Mouse (Mus musculus) spleen, adult 2 months (tissue): ENCODE results near the gene I830077J02Rik.

ENCODE experiments used
- CTCF ChIP-seq: fragments of 200-500 bp; IDR thresholded peaks from 2 replicates; pipeline ENCODE4 v1.5.1; 2011; ENCODE audit warnings: mild to moderate bottlenecking, inconsistent platforms; ENCODE audit not compliant: insufficient read depth, insufficient read length, insufficient replicate concordance; ENCODE audit errors: extremely low read depth
- POLR2A ChIP-seq: fragments of 200-500 bp; IDR thresholded peaks from 2 replicates; pipeline ENCODE4 v1.6.1; 2011; ENCODE audit warnings: low read depth, low read length, inconsistent platforms

- TF ChIP-seq CTCF (no peak), POLR2A (no peak)
Measured at GRCm38 (mm10) chr3:105913839-105914681, 18.4 kb downstream of the I830077J02Rik start.
